Mouse (Mus musculus) heart, embryonic 14.5 days (tissue): Measurements from ENCODE around the gene Cxcl17. TPM values are rescaled to one million over a fixed set of nuclear protein-coding genes. Genes with fewer than 3 reads are reported as not detected.
"Not testable (repeated sequence)": the region's sequence is repeated elsewhere in the genome, so short reads cannot be mapped to it uniquely, and the experiment has no call there.

Source experiments
- ATAC-seq: fragments of 200-750 bp; cut with Nextera tagmentation; 2 replicates; pipeline ENCODE4 v1.8.0; 2017; ENCODE audit warnings: low read depth, moderate TSS enrichment; ENCODE audit not compliant: insufficient number of reproducible peaks, insufficient read depth, low FRiP score
- H3K27ac ChIP-seq, 2 experiments: fragments of 200-500 bp in 1 of 2; fragments of 300-500 bp in 1 of 2; sonication (generic) in 1 of 2; replicated peaks in 1 of 2; 2 replicates each; pipeline ENCODE4 v1.5.1; 2012 to 2014; ENCODE audit warnings: low read depth in 2 of 2, low read length in 2 of 2, control low read depth in 1 of 2, mild to moderate bottlenecking in 1 of 2, mixed read lengths in 1 of 2; ENCODE audit not compliant: control insufficient read depth in 1 of 2, insufficient read depth in 1 of 2
- H3K27me3 ChIP-seq: fragments of 300-500 bp; sonication (generic); 2 replicates; pipeline ENCODE4 v1.6.1; 2014; ENCODE audit warnings: mild to moderate bottlenecking, low read length, control low read depth; ENCODE audit not compliant: control insufficient read depth, insufficient read depth
- H3K36me3 ChIP-seq: fragments of 300-500 bp; sonication (generic); 2 replicates; pipeline ENCODE4 v1.6.1; 2014; ENCODE audit warnings: mild to moderate bottlenecking, control low read depth, low read length, mixed read lengths; ENCODE audit not compliant: control insufficient read depth, insufficient read depth
- H3K4me1 ChIP-seq, 2 experiments: fragments of 200-500 bp in 1 of 2; fragments of 300-500 bp in 1 of 2; sonication (generic) in 1 of 2; 2 replicates each; pipeline ENCODE4 v1.6.1; 2012 to 2014; ENCODE audit warnings: low read length in 2 of 2, control low read depth in 1 of 2, mixed read lengths in 1 of 2; ENCODE audit not compliant: control insufficient read depth in 2 of 2, insufficient read depth in 2 of 2
- H3K4me2 ChIP-seq: fragments of 300-500 bp; sonication (generic); 2 replicates; pipeline ENCODE4 v1.6.1; 2014; ENCODE audit warnings: mild to moderate bottlenecking, low read length
- H3K4me3 ChIP-seq, 2 experiments: fragments of 200-500 bp in 1 of 2; fragments of 300-500 bp in 1 of 2; sonication (generic) in 1 of 2; 2 replicates each; pipeline ENCODE4 v1.5.1; 2012 to 2014; ENCODE audit warnings: low read length in 2 of 2, mild to moderate bottlenecking in 2 of 2, control low read depth in 1 of 2, low read depth in 1 of 2, moderate library complexity in 1 of 2; ENCODE audit not compliant: control insufficient read depth in 1 of 2, insufficient read depth in 1 of 2
- H3K9ac ChIP-seq: fragments of 300-500 bp; sonication (generic); 2 replicates; pipeline ENCODE4 v1.6.1; 2014; ENCODE audit warnings: mild to moderate bottlenecking, low read length
- H3K9me3 ChIP-seq: fragments of 300-500 bp; sonication (generic); 2 replicates; pipeline ENCODE4 v1.6.1; 2016; ENCODE audit warnings: low read length, control low read depth; ENCODE audit not compliant: control insufficient read depth
- WGBS: fragments of 180-500 bp; shearing (Covaris S2); extraction: QIAGEN DNeasy Blood & Tissue Kit; methylation state at CpG from one replicate; pipeline ENCODE4 v1.1.7; 2014; 5-methylcytosine and 5-hydroxymethylcytosine counted together
- polyA plus RNA-seq: library from polyadenylated mRNA; unstranded; fragments of >200 nt; fragmentation: Nextera tagmentation; extraction: Ambion mirVana; gene quantifications from 2 replicates; pipeline ENCODE4 v1.2.1, GENCODE M21; 2014

Gene Cxcl17
- polyA plus RNA-seq, 1 experiment from 2014 or later = 0.28 TPM

DNA sequence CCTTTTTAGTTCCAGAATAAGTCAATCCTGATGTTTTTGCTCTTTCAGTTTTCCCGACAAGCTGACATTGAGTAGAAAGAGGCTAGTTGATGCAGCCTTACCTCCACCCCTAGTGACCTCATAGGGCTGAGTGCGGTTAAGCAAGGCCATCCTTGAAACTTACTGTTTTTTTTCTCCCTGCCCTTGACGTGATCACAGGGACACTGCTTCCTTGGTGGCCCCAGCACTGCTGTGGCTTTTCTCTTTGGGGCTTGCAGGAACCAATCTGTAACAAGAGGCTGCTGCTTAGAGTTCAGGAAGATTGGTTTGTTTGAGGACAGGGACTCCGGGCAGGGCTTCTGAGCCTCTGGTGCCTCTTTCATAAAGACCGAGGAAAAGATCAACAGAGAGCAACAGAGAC is 10.7 kb downstream of the Cxcl17 start:
- Histone ChIP-seq H3K4me3 (no peak overlapping the region), H3K4me1 (peaks cover 0 to 4% of the 10 kb centered on the region in 2 experiments; a peak in 2 of 4 replicates), H3K4me2 (no peak overlapping the region), H3K27ac (no peak overlapping the region), H3K27me3 (no peaks in the 10 kb centered on the region), H3K36me3 (no peaks in the 10 kb centered on the region), H3K9me3 (no peaks in the 10 kb centered on the region), H3K9ac (no peak overlapping the region)
- 51% methylated on average over 5 of the region's 5 CpGs for WGBS
- ATAC-seq = no peak

GRCm38 (mm10) chr7:25401551-25401950 is 11.1 kb downstream of the Cxcl17 start:
- no peak for ATAC-seq
- Histone ChIP-seq H3K4me2 (no peak overlapping the region), H3K9ac (no peak overlapping the region), H3K4me3 (no peak overlapping the region), H3K27me3 (no peaks in the 10 kb centered on the region), H3K27ac (no peak overlapping the region), H3K36me3 (no peaks in the 10 kb centered on the region), H3K9me3 (no peaks in the 10 kb centered on the region), H3K4me1 (peaks cover 0 to 4% of the 10 kb centered on the region in 2 experiments; a peak in 2 of 4 replicates)
- 72% methylated on average over 2 of the region's 2 CpGs for WGBS

DNA sequence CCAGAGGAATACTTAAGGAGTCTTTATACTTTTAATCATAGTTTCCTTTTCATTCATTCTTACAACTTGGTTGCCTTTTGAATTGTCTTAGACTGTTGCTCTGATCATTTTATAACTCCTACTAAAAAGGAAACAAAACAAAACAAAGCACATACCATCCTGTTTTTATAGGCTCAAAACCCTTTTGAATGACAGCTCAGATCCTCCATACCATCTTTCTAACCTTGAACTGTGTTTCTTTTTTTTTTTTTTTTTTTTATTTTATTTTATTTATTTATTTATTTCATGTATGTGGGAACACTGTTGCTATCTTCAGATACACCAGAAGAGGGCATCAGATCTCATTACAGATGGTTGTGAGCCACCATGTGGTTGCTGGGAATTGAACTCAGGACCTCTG is 13.7 kb downstream of the Cxcl17 start:
- H3K27ac ChIP-seq, H3K9me3 ChIP-seq, H3K27me3 ChIP-seq, H3K4me3 ChIP-seq, H3K36me3 ChIP-seq, H3K9ac ChIP-seq, H3K4me2 ChIP-seq, ATAC-seq: not testable (repeated sequence)
- peaks cover 9 to 11% of the 10 kb centered on the region in 2 experiments for H3K4me1 ChIP-seq

DNA sequence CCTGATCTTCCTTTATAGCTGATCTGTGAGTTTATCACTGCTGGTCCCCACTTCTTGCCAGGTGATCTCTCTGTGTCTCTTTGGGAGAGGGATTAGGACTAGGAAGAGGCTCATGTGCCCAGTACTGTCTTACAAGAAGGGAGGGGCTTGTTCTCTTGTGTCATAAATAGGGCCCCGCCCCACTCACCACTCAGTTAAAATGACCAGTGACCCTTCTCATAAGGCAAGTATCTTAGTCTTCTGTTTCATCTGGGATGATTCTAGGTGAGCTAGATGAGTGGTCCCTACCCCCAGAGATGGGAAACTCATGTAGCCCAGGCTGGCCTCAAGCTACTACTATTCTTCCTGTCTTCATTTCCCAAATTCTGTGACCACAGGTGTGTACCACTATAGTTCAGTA is 14.1 kb downstream of the Cxcl17 start, which contains the start of gene Lipe:
Lipe (minus strand) TSS at position 101 of the 400 bp plus-strand sequence.
- no peak within 1 kb of the TSS for H3K27ac ChIP-seq
- WGBS = 86% methylated on average over 1 of the region's 1 CpGs
- H3K36me3 ChIP-seq = no peaks in the 10 kb centered on the region
- H3K27me3 ChIP-seq = no peaks in the 10 kb centered on the region
- H3K4me2 ChIP-seq = no peak within 1 kb of the TSS
- H3K9ac ChIP-seq = no peak within 1 kb of the TSS
- H3K4me3 ChIP-seq = no peak within 1 kb of the TSS
- H3K4me1 ChIP-seq = peaks cover 13 to 15% of the 10 kb centered on the region in 2 experiments
- no peaks in the 10 kb centered on the region for H3K9me3 ChIP-seq
- no peak for ATAC-seq

- WGBS = 90% methylated on average over 14 of the region's 14 CpGs
- Histone ChIP-seq H3K9me3 (no peaks in the 10 kb centered on the region), H3K27ac (no peak overlapping the region), H3K4me1 (peaks cover 11 to 13% of the 10 kb centered on the region in 2 experiments), H3K9ac (no peak overlapping the region), H3K27me3 (no peaks in the 10 kb centered on the region), H3K36me3 (no peaks in the 10 kb centered on the region), H3K4me3 (no peak overlapping the region), H3K4me2 (peak overlapping the region; percentile 92; the same call in 1 of the 2 replicates)
- ATAC-seq = no peak
These were observed 16.1 kb downstream of the Cxcl17 start for GRCm38 (mm10) chr7:25396621-25397020.

DNA sequence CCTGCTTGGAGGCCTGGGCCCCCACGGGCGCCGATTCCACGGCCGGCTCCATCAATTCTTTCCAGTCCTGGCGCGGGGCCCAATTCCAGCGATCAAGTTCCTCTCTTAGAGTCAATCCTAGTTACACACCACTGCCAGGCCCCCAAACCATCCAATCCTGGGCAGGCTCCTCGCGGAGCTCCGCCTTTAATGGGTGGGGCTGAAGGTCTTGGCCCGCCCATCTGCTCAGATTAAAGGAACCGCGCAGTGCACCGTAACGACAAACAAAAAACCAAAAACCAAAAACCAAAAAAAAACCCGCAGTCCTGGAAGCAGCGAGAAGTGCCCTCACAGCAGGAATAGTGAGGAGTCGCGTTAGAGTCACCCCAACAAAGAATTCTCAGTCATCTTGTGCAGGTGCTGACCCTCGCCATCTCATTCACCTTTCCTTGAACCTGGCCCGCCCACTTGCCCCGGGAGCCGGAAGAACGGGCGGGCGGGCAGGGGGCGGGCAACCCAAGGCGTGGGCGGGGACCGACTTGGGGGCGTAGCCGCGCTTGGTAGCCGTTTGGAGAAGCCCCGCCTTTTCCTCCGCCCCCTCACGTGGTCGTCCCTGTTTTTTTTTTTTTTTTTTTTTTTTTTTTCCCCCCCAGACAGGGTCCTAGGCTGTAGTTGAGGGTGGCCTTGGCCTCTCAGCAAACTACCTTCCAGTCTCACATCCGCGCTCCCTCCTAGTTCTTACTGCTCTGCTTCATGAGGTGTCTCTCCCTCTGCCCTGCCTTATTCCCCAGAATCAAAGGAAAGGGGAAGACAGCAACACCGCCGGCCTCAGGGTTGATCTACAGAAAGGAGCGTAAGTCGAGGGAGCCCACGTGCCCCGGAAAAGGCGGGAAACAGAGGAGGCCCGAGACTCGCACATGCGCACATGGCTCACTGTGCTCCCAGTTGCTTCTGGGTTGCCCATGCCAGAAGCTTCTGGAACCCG is 16.8 kb downstream of the Cxcl17 start:
- Histone ChIP-seq H3K9ac (peak overlapping the region; percentile 82), H3K27me3 (no peaks in the 10 kb centered on the region), H3K27ac (peak overlapping the region; percentile 26 to 33; a peak in 2 of 4 replicates), H3K4me3 (peak overlapping the region; percentile 76 to 95), H3K4me1 (peaks cover 13 to 14% of the 10 kb centered on the region in 2 experiments), H3K4me2 (peak overlapping the region; percentile 92), H3K9me3 (no peaks in the 10 kb centered on the region), H3K36me3 (no peaks in the 10 kb centered on the region)
- peak; percentile 97 for ATAC-seq
- 7% methylated on average over 49 of the region's 52 CpGs for WGBS

- peak; percentile 22; the same call in 1 of the 2 replicates for ATAC-seq
- WGBS = under 1% methylated on average over 22 of the region's 22 CpGs
- peak overlapping the region; percentile 76 to 95 for H3K4me3 ChIP-seq
- H3K9me3 ChIP-seq = no peaks in the 10 kb centered on the region
- H3K9ac ChIP-seq = peak overlapping the region; percentile 82
- H3K27me3 ChIP-seq = no peaks in the 10 kb centered on the region
- peaks cover 17 to 21% of the 10 kb centered on the region in 2 experiments for H3K4me1 ChIP-seq
- no peaks in the 10 kb centered on the region for H3K36me3 ChIP-seq
- peak overlapping the region; percentile 11 to 33; a peak in 2 of 4 replicates for H3K27ac ChIP-seq
- H3K4me2 ChIP-seq = peak overlapping the region; percentile 92
These were observed 17.5 kb downstream of the Cxcl17 start for GRCm38 (mm10) chr7:25395186-25395557.
